Mouse (Mus musculus): ENCODE measurements around the gene Amer2. TPM values are rescaled to one million over a fixed set of nuclear protein-coding genes. Genes with fewer than 3 reads are reported as not detected.

Gene Amer2
- polyA plus RNA-seq (2014; fragmentation: Illumina TruSeq; extraction: RNeasy Lipid Tissue Mini Kit (QIAGEN cat#74804); ENCODE audit: low read depth, low replicate concordance): 0.13 TPM

GRCm38 (mm10) chr14:60372821-60373309 is at the start of gene Amer2:
Amer2 (plus strand) TSS chr14:60373259.

Other genes with a start within 250 kb of the Amer2 start
- gene Atp8a2, start 176.1 kb upstream of the Amer2 start, polyA plus RNA-seq (2014; fragmentation: Illumina TruSeq; extraction: RNeasy Lipid Tissue Mini Kit (QIAGEN cat#74804); ENCODE audit: low read depth, low replicate concordance): not detected
- gene Nupl1, start 121.8 kb upstream of the Amer2 start, polyA plus RNA-seq (2014; fragmentation: Illumina TruSeq; extraction: RNeasy Lipid Tissue Mini Kit (QIAGEN cat#74804); ENCODE audit: low read depth, low replicate concordance): not detected
- gene Gm49336, start 121.8 kb upstream of the Amer2 start, polyA plus RNA-seq (2014; fragmentation: Illumina TruSeq; extraction: RNeasy Lipid Tissue Mini Kit (QIAGEN cat#74804); ENCODE audit: low read depth, low replicate concordance): 27.7 TPM
- gene Mtmr6, start 108.0 kb upstream of the Amer2 start, polyA plus RNA-seq (2014; fragmentation: Illumina TruSeq; extraction: RNeasy Lipid Tissue Mini Kit (QIAGEN cat#74804); ENCODE audit: low read depth, low replicate concordance): 35.5 TPM

Measured in liver, adult 10 weeks (tissue).